Mouse (Mus musculus) gonadal fat pad, adult 2 months (tissue): ENCODE results near the gene Noct. TPM values are rescaled to one million over a fixed set of nuclear protein-coding genes. Genes with fewer than 3 reads are reported as not detected.

ENCODE experiments used
- DNase-seq: peaks from one replicate; pipeline ENCODE4 v3.0.0-alpha.2; 2012; ENCODE audit warnings: low read depth
- polyA plus RNA-seq: library from polyadenylated mRNA; depleted of rRNA; stranded (reverse); fragments of >200 nt; gene quantifications from 2 replicates; pipeline ENCODE4 v1.2.3, GENCODE M21; 2012

The Noct gene
- polyA plus RNA-seq, 1 experiment = 18.1 TPM

DNA sequence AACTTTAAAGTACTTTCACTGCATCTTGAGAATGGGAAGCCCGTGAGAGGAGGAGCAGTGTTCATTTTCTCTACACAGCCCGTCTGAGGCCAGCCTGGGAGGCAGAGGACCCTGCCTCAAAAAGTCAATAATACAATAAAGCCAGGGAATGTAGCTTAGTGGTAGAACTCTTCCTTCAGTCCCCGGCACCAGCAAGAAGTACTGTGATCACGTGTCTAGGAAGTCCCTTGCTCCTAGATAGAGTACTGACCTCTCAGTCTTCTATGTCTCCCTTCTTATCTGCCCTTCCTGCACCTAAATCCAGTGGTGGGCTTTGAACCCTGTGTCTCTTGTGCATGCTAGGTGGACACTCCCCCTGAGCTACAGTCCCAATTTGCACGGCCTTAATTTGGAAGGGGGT is 6.6 kb downstream of the Noct start:
- no peak for DNase-seq

DNA sequence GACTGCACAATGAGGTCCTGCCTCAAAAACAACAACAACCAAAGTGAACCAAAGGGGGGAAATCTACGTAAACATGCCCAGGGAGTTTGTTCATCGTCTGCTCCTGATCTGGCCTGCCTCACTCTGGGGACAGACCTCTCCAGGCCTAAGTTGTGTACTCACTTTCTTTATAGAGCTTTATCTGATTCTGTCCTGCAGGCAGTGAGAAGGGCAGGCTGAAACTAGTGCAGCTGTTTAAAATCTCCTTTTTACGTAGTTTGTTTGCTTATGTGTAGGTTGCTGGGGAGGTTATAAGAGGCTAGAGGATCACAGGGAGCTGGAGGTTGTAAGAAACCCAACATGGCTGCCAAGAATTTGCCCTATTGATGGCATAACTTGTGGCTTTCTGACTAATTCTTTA is 7.3 kb downstream of the Noct start:
- DNase-seq = peak; percentile 86

DNA sequence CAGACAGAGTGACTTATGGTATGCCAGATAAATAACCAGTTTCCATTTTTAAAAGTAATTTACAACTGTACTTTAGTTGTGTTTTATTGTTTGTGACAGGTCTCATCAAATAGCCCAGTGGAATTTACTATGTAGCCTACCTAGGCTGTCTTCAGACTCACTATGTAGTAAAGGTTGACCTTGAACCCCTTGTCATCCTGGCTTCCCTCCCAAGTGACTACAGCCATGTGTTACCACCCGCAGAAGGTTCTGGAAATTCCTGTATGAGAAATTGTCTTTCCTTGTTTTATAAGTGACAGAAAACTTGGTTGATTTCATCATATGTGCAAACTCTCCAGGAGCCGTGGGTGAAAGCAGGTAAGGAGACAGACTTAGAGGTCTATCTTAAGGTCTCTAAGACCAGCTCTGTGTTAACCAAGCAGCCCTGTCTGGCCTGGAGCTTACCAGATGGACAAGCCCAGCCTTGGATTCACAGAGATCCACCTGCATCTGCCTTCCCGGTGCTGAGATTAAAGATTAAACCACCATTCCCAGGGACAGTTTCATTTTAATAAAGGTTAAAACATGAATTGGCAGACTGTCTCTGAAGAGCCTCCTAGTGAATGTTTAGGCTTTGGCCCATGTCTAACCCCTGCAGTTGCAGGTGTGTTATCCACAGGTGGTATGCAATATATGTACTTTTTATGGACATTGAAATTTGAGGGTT is 8.1 kb downstream of the Noct start:
- no peak for DNase-seq

DNA sequence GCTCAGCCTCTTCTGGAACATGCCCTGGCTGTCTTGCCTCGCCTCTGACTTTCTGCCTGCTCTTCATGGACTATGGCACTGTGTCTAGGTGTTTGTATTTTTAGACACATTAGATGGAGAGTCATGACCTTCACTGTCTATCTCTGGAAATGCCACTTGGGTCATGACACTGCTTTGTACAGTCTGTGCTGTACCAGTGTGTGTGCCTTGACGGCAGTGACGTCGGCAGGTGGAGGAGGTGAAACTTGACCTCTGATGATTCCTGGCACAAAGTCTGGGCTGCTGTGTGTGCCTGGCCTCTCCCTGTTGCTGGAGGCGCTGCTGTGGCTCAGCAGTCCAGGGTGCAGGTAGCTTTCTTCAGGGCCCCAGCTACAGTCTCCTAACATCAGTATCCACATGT is 9.2 kb downstream of the Noct start:
- no peak for DNase-seq

DNA sequence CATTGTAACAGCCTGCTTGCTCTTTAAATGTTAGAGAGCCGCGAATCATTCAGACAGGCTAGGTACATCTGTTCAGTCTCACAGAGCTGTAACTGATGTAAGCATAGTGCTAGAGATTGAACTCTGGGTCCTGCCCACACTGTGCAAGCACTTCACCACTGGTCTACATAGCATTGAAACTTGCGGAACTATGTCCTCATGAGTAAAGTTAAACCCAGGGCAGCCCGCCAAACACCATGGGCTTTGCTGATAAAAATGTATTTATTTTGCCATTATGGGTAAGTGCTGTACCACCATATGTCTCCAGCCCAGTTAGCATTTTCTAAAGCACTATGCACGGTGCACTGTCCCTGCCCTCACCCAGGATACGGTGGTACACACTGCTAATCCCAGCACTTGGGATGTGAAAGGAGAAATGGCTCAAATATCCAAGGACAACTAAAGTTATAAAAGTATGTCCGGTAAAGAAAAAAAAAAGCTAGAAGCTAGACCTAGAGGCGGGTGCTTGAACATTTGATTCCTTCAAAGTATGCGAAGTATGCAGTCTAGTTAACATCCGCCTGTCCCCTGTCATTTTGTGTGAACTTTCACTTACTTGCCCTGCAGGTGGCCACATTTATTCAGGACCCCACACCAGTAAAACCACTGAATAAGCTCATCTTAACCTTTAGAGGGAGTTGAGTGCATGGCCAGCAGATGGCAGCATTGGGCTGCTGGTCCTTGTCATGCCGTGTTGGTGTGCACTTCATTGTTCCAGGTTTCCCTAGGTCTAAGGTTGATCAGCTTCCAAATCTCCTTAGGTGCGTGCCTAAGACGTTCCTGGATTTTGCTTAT is 9.9 kb downstream of the Noct start:
- peak; percentile 93 for DNase-seq

DNA sequence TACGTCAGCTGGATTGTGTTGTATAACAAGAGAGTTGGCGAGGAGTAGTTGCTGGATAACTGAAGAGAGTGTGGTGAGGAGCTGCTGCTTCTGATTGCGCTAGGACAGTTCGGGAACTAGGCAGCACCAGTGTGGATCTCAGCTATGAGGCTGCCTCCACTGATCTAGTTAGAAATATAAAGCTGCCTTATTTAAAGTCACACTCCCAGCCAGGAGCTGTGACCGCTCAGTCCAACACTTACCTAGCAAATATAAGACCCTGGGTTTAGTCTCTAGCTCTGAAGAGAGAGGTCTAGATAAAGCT is 10.5 kb downstream of the Noct start:
- no peak for DNase-seq

DNA sequence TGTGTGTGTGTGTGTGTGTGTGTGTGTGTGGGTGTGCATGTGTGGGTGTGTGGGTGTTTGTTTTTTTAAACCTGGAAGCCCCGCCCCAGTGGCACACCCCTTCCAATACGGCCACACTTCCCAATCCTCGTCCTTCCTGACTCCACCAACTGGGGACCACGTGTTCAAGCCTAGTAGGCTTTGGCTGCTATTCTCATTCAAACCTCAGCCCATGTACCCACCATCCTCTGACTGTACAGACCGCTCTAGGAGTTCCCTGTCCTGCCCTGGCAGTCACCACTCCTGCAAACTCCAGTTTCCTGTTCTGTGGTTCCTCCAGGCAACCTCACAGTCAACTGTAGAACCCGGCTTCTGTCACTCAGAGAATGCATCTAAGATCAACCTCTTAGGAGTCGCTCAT is 14.3 kb downstream of the Noct start:
- no peak for DNase-seq

DNA sequence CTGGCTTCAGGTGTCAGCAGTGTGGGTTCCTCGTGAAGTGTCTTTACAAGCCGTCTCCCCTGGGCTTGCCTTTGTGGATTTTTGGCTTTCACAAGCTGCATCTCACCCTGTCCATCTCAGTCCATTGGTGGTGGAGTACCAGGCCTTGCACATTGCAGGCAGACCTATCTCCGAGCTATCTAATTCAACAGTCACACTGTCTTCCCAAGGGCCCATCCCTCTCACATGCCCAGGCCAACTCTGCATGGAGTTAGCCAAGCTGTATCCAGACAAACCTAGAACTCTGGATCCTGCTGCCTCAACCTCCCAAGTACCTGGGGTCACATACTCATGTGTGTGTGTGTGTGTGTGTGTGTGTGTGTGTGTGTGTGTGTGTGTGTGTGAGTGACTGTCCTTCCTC is 15.3 kb downstream of the Noct start:
- DNase-seq = no peak

DNA sequence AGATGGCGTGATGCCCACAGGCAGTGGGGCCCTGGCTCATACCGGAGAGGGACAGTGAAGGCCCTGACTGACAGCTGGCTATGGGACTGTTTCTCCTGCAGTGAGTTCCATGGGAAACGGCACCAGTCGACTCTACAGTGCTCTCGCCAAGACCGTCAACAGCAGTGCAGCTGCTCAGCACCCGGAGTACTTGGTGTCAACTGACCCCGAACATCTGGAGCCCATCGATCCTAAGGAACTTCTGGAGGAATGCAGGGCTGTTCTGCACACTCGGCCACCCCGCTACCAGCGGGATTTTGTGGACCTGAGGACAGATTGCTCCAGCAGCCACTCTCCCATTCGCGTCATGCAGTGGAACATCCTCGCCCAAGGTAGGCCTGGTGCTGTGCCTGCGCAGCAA is 23.5 kb downstream of the Noct start:
- no peak for DNase-seq

DNA sequence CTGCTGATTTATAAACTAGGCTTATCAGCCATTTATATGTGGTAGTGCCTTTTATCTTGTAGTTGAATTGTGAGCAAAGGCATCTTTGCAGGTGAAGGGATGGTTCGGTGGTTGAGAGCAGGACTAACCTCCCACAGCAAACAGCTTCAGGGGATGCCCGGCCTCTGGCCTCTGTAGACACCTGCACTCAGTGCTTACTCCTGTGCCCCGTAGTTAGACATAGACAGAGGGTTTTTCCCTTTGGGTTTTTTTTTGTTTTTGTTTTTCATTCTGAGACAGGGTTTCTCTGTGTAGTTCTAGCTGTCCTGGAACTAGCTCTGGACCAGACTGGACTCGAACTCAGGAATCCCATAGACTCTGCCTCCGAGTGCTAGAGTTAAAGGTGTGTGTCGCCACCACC is 24.4 kb downstream of the Noct start:
- DNase-seq = no peak

DNA sequence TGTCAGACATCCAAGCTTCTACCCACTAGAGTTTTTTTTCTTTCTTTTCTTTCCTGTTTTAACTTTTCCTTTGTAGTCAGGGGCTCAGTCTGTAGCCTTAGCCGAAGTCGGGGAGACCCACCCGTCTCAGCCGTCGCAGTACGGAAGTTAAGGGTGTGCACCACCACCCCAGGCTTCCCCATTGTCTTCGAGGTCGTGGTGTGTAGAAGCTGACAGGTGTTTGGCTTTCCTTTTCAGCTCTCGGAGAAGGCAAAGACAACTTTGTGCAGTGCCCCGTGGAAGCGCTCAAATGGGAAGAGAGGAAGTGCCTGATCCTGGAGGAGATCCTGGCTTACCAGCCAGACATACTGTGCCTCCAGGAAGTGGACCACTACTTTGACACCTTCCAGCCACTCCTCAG is 25.2 kb downstream of the Noct start:
- DNase-seq = no peak

DNA sequence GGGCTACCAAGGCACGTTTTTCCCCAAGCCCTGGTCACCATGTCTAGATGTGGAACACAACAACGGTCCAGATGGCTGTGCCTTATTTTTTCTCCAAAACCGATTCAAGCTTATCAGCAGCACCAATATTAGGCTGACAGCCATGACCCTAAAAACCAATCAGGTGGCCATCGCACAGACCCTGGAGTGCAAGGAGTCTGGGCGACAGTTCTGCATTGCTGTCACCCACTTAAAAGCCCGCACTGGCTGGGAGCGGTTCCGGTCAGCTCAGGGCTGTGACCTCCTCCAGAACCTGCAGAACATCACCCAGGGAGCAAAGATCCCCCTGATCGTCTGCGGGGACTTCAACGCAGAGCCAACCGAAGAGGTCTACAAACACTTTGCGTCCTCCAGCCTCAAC is 25.6 kb downstream of the Noct start:
- DNase-seq = no peak

DNA sequence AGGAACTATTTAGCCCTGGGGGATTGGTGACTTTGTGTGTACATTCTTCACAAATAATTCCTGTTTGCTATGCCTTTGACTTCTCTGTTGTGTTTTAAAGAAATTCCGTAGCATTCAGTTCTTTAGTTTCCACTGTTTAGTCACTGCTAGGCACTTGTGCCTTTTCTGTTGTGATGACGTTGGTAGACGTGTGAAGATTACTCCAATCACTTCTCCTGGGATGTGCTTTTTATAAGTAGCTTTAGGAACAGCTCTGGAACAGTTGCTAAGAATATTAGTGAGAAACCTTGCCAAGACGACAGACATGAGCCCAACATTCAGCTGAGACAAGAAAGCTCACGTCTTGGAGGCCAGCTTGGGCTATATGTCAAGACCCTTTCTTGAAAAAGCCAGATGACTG is 26.8 kb downstream of the Noct start:
- no peak for DNase-seq

DNA sequence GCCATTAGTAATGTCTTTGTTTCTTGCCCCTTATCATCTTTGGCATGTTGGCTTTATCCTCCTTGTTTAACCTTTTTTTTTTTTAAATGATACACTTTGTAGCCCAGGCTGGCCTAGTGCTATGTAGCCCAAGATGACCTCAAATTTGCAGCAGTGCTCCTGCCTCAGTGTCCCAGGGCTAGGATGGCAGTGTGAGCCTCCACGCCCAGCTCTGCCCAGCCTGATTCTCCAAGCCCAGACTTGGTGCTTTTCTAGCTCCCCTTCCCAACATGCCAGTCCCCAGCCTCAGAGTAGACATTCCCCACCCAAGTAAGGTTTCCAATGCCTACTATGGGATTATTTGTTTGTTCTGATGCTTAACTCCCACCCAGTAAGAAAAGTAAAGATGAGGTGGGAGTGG is 28.0 kb downstream of the Noct start:
- no peak for DNase-seq

DNA sequence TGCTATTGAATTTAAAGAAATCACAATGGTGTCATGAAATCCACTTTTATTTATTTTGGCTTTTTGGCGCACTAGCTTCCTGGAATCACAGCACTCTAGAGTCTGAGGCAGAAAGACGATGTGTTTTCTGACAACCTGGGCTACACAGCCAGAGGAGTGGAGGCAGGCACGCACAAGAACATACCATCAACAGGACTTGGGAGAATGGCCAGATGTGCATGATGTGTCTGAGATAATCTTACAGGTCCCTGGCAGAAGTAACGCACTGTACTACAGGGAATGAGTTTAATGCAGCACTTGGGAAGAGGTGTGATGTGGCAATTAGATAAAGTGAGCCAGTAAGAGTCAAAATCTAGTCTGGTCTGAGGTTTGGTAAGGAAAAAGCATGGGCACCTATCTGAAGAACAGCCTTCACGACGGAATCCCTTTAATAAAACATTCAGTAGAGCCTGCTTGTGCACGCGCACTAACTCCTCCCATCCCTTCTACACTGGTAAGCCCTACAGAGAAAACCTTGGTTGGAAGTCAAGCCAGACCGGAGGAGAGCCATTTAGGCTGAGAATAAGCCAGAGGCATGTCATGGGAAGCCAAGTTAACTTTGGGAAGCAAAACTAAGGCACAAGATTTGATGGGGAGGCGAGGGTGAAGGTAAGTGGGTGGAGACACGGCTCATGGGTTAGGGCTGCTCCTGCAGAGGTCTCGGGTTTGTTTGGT is 28.6 kb downstream of the Noct start:
- DNase-seq = no peak

DNA sequence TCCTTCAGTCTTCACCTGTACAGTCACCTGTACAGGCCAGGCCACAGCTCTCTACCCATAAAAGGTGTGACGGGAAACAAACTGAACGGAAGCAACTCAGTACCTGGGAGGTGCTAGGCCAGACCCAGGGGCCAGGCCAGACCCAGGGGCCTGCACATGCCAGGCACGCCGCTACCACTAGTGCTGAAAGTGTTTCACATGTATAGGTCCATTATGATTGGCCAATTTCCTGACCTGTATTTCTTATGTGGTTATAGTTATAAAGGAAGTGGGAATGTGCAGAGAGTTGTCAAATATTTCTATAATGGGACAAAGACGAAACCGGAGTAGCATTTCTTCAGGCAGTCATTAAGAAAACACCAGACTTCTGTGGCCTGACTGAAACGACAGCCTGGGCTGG is 30.5 kb downstream of the Noct start:
- no peak for DNase-seq

DNA sequence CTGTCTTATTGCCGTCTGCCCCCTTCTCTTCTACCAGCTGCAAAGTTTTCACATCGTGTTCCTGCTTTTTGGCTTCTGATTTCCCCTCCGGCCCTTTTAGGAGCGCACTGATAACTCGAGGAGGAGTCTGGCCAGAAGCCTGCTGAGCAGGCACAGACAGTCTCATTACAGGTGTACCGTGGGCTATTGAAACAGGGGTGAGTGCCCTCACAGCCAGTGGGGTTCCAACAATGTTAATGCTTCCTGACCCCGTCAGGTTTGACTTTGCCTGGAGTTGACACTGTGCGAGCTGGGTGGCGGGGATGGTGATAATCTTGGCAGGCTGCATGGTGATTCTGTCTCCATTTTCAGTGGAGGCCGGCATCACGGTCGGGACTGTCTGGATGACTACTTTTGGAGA is 32.2 kb downstream of the Noct start:
- DNase-seq = no peak

DNA sequence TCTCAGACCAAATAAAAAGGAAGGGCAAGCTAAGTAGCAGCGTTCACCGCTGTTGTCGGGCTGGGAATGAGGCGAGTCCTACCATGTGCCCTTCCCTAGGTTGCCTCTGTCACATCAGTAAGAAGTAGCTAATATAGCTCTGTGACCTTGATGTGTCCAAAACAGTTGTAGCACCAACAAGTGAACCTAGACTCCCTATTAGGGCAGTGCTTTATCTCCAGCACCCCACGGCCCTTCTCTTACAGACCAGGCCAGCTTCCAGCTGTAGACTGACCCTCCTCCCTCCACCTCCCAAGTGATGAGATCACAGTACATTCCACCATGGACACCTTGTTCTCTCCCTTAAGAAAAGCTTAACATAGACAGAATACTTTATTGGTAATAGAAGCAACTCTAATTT is 33.8 kb downstream of the Noct start:
- no peak for DNase-seq

DNA sequence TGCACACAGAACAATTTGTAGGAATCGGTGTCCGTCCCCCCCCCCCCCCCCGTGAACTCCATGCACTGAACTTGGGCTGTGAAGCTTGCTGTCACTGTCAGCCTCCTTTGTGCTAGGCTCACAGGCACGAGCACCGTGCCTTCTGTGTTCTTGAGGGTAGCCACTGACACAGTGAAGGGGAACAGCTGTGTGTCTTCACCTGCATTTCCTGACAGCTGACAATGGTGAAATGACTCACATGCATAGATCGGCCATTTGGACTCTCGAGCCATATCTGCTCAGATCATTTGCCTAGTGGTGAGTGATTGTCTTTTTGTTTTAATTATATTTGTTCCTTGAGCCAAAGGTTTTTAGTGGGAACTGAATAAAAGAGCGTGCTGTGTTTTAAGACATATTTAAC is 38.7 kb downstream of the Noct start:
- DNase-seq = no peak

DNA sequence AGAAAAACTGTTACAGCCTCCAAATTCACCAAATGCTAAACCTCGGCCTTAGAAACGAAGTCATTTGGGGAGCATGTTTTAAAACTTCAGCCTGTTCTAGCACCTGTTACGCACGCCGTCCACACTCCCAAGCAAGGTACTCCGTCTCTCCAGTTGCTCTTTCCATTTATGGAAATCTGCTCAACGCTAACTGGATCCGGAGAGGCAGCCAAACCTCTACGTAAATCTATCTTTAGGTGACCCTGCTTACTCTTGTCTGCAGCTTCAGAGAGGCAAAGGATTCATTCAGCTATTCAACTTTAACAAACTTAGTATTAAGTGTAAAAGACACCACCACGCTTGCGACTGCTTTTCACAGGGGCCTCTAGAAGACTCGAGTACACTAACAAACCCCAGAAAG is 44.2 kb downstream of the Noct start:
- DNase-seq = no peak

DNA sequence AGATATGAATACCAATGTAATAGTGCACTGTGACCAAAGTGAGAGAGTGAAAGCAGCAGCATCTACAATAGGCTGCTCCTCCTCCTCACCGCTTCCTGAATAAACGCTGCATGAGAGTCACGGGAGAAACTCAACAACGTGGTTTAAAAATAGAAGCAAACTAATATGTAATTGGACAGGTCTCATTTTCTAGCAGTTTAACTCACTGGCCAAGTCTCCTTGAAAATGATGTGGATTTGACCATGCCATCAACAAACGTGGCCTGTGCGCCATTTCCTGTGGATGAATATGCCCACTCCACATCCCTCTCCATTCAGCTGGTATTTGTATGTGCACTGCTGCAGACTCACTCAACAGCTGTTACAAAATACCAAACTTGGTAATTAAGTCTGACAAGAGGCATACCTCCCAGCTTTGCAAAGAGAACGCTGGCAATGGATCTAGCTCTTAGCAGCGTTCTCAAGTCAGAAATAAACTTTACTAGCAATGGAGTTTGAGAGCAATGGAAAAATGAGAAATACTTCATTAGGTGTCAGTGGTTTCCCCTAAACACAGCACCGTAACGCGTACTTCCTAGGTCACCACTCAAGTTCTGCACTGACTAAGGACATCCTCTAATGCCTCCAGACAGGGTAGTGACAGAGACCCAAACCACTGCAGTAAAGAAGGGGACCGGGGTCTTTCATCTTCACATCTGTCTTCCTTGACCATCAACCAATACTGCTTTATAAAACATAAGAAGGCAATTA is 46.0 kb downstream of the Noct start:
- DNase-seq = no peak

DNA sequence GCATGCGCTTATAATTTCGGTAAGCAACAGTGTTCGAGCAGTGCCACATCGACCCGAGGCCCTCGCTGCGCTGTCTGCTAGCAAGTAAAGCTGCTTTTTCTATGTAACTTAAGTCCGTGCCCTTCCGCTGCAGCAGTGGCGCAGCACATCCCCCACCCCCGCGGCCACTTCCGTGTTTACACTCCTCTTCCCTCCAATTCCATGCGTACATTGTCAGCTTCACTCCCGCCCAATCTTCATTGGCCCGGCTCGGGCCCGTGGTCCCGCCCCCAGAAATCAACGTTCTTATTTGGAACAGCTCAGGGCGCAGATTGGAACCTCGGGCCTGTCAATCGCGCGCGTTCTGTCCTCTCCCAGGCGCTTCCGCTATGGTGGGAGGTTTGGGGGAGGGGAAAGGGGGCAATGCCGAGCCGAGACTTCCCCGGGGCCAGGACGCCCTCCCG is 51.7 kb downstream of the Noct start:
- DNase-seq = peak; percentile 82
